9 mouse cellular contexts compared by ENCODE assay signal in the genomic region with DNA sequence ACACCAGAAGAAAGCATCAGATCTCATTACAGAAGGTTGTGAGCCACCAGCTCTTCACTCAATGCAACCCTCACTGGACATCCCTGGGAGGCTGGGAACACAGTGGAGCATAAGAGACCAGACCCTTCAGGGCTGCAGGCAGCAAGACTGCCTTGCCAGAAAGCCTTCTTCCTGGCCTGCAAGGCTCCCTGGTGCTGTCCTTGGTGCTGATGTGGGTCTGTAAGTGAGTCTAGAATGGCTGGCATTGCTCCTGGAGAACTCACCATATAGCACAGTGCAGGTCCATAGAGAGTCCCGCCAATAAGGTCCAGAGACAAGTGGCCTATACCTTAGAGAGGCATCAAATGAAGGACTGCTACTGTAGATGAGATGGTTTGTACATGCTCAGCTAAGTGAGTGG. TPM values are rescaled to one million over a fixed set of nuclear protein-coding genes. Genes with fewer than 3 reads are reported as not detected.
DNase-seq lines count a peak whose midpoint lies in the region; ATAC-seq lines count a peak whose summit lies in the region.
"Had no signal": no experiment of that assay in that cellular context is flagged by ENCODE, and none has a peak within 500 bp of the region (broad histone marks: within the 10 kb centered on the region; RNA-seq: fewer than 3 reads in every experiment).

No protein-coding gene starts in this region.

- H3K36me3 ChIP-seq in forebrain, embryonic 14.5 days (ENCODE audit: control insufficient read depth, insufficient read depth, low read length): no peaks in the 10 kb centered on the region
- no peaks in the 10 kb centered on the region for H3K36me3 ChIP-seq in forebrain, embryonic 15.5 days
- H3K36me3 ChIP-seq: heart, embryonic 15.5 days had no signal

- no peak for ATAC-seq in forebrain, embryonic 14.5 days
- no peak for ATAC-seq in forebrain, embryonic 15.5 days (replicated peaks)

- H3K4me2 ChIP-seq in forebrain, embryonic 14.5 days (ENCODE audit: low read length): no peak overlapping the region
- H3K4me2 ChIP-seq in forebrain, embryonic 15.5 days (replicated peaks): no peak overlapping the region
- H3K4me2 ChIP-seq: heart, embryonic 15.5 days had no signal

- H3K9me3 ChIP-seq in forebrain, embryonic 14.5 days (replicated peaks; ENCODE audit: control insufficient read depth, low read length): no peaks in the 10 kb centered on the region
- H3K9me3 ChIP-seq in forebrain, embryonic 15.5 days: no peaks in the 10 kb centered on the region
- H3K9me3 ChIP-seq: heart, embryonic 15.5 days had no signal

- no peak overlapping the region for H3K4me3 ChIP-seq in forebrain, embryonic 14.5 days (ENCODE audit: low read depth, low read length)
- H3K4me3 ChIP-seq in forebrain, embryonic 15.5 days: no peak overlapping the region
- H3K4me3 ChIP-seq: heart, embryonic 15.5 days had no signal

- DNase-seq in forebrain, embryonic 14.5 days (ENCODE audit: low spot score): peak; percentile 5
- peak; percentile 19 for DNase-seq in urinary bladder, postnatal 25 days (ENCODE audit: low spot score)
- DNase-seq in urinary bladder, postnatal 10 days (ENCODE audit: low spot score): no peak
- peak; percentile 27 to 79 for DNase-seq in kidney, postnatal 36 days
- peak; percentile 70 for DNase-seq in thymus, postnatal 14 days
- no peak for DNase-seq in left cerebral cortex, adult 8-10 months (ENCODE audit: low spot score in 2 of 2)
- DNase-seq in cerebellum, adult 11 months: no peak

- WGBS in forebrain, embryonic 14.5 days: 58% methylated on average over 1 of the region's 1 CpGs
- 40% methylated on average over 1 of the region's 1 CpGs for WGBS in forebrain, embryonic 15.5 days

- H3K4me1 ChIP-seq in forebrain, embryonic 14.5 days (ENCODE audit: control insufficient read depth, insufficient read depth, low read length): no peaks in the 10 kb centered on the region
- no peaks in the 10 kb centered on the region for H3K4me1 ChIP-seq in forebrain, embryonic 15.5 days
- H3K4me1 ChIP-seq: heart, embryonic 15.5 days had no signal

- no peak overlapping the region for H3K9ac ChIP-seq in forebrain, embryonic 14.5 days (ENCODE audit: low read length)
- no peak overlapping the region for H3K9ac ChIP-seq in forebrain, embryonic 15.5 days (replicated peaks)
- H3K9ac ChIP-seq: heart, embryonic 15.5 days had no signal

- no peaks in the 10 kb centered on the region for H3K27me3 ChIP-seq in forebrain, embryonic 14.5 days (replicated peaks; ENCODE audit: control insufficient read depth, insufficient read depth, low read length)
- H3K27me3 ChIP-seq in forebrain, embryonic 15.5 days: no peaks in the 10 kb centered on the region
- H3K27me3 ChIP-seq: heart, embryonic 15.5 days had no signal

- H3K27ac ChIP-seq in forebrain, embryonic 14.5 days (ENCODE audit: low read depth, low read length): no peak overlapping the region
- H3K27ac ChIP-seq in forebrain, embryonic 15.5 days (replicated peaks): no peak overlapping the region
- H3K27ac ChIP-seq: heart, embryonic 15.5 days had no signal

RNA-seq across cellular contexts. Expression of gene Tmem86b, which starts 11.2 kb away (rescaled TPM):
- polyA plus RNA-seq in forebrain, embryonic 14.5 days (2014; fragmentation: Nextera tagmentation; extraction: Ambion mirVana): 2.4 and 2.6 TPM in 2 replicates
- polyA plus RNA-seq in forebrain, embryonic 15.5 days (2015; fragmentation: Nextera tagmentation; extraction: Ambion mirVana): 2.7 and 3.1 TPM in 2 replicates
- total RNA-seq in left cerebral cortex, adult 8-10 months (2022): 10 to 100 TPM in 3 of 4 experiments, 1 to 10 TPM in 1; 9.1 to 12.5 (median 12.2) TPM

RNA-seq across cellular contexts. Expression of gene Ptprh, which starts 16.1 kb away (rescaled TPM):
- not detected in 2 replicates for polyA plus RNA-seq in forebrain, embryonic 14.5 days (2014; fragmentation: Nextera tagmentation; extraction: Ambion mirVana)
- polyA plus RNA-seq in forebrain, embryonic 15.5 days (2015; fragmentation: Nextera tagmentation; extraction: Ambion mirVana): 0.24 and 0.52 TPM in 2 replicates
- total RNA-seq in left cerebral cortex, adult 8-10 months (2022): 1 to 10 TPM in 3 of 4 experiments, under 1 TPM in 1; 0.79 to 1.7 (median 1.3) TPM
- polyA plus RNA-seq: heart, embryonic 15.5 days had no signal

RNA-seq across cellular contexts. Expression of gene Ppp6r1, which starts 38.8 kb away (rescaled TPM):
- polyA plus RNA-seq in forebrain, embryonic 14.5 days (2014; fragmentation: Nextera tagmentation; extraction: Ambion mirVana): 4.4 and 5.3 TPM in 2 replicates
- polyA plus RNA-seq in forebrain, embryonic 15.5 days (2015; fragmentation: Nextera tagmentation; extraction: Ambion mirVana): 9.2 and 9.3 TPM in 2 replicates
- 100 to 1,000 TPM; 118 to 128 (median 127) TPM for total RNA-seq in left cerebral cortex, adult 8-10 months (2022)

Comparison
In these comparisons a context has a peak if more than half of its experiments do, and no peak if none do; other contexts are left out.
1. DNase-seq: peak in forebrain, embryonic 14.5 days (single experiment), urinary bladder, postnatal 25 days (single experiment), kidney, postnatal 36 days (2 of 2) and thymus, postnatal 14 days (single experiment); none in urinary bladder, postnatal 10 days (single experiment), left cerebral cortex, adult 8-10 months (0 of 2) and cerebellum, adult 11 months (single experiment).